Mouse (Mus musculus): ENCODE results near the gene Tmem106a.
A peak's percentile ranks its signal among the peaks of the same experiment; 100 is the strongest.
"Not testable (repeated sequence)": the region's sequence is repeated elsewhere in the genome, so short reads cannot be mapped to it uniquely, and the experiment has no call there.

Tmem106a gene

DNA sequence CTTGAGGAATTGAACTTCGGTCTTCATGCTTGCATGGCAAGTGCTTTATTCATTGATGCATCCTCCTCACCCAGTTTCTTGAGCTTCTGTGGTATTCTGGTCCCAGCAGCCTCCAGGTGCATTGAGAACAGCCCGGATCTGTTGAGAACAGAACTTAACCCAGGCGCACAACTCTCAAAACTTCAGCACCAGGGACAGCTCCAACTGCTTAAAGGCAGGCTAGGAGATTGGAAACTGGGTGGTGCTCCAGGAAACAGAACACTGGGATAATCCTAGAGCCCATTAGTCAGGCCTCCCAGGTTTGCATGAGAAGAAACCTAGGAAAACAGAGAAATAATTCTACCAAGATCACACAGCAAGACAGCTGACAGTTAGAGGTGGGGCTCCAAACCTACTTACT, 20.4 kb downstream of the Tmem106a start:
- DNase-seq: no peak

DNA sequence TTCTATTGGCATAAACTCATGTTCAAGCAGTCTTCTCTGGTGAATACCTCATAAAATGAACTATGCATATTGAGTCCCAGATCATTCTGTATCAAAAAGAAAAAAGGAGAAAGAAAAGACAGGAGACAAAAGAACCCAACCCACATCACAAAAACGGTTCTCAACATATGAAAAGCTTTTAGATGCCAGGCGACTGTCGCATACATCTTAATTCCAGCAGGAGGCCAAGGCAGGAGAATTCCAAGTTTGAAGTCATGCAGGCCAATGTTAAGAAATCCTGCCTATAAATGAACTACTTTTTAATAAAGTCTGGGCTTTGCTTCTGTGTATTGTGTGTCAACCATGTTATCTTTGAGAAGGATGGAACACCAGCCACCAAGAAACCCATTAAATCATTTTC, 22.1 kb downstream of the Tmem106a start:
- no peak for DNase-seq

DNA sequence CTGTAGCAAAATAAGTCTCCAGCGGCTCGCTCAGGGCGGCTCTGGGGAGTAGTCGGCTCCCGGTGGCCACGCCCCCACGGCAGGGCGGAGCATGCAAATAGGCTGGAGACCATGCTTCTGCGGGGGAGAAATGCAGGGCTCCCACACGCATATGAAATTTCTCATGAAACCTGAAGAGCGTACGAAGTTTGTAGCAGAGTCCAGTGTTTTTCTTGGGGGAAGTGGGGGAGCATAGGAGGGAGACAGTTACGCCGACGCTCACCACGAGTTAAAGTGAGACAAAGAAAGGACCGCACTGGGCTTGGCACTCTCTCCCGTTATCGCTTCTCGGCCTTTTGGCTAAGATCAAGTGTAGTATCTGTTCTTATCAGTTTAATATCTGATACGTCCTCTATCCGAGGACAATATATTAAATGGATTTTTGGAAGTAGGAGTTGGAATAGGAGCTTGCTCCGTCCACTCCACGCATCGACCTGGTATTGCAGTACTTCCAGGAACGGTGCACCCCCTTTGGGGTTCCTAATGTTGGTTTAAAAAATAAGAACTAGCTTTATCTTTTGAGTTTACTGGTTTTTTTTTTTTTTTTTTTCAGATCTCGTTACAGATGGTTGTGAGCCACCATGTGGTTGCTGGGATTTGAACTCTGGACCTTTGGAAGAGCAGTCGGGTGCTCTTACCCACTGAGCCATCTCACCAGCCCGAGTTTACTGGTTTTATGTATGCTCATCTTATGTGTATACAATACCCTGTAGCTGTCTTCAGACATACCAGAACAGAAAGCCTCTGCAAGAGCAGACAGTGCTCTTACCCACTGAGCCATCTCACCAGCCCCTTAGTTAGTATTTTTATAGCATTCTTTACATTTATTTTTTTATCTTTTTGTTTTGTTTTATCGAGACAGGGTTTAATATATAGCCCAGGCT, 22.8 kb downstream of the Tmem106a start:
- DNase-seq: peak; percentile 73 to 77

DNA sequence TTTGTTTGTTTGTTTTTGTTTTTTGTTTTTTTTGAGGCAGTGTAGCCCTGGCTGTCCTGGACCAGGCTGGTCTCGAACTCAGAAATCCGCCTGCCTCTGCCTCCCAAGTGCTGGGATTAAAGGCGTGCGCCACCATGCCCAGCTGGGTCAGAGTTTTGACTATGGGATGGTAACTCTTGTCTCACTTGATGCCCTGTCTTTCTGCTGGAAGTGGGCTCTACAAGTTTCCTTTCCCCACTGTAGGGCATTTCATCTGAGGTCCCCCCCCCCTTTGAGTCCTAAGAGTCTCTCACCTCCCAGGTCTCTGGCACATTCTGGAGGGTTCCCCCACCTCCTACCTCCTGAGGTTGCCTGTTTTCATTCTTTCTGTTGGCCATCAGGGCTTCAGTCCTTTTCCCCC, 25.1 kb downstream of the Tmem106a start:
- not testable (repeated sequence) for DNase-seq

DNA sequence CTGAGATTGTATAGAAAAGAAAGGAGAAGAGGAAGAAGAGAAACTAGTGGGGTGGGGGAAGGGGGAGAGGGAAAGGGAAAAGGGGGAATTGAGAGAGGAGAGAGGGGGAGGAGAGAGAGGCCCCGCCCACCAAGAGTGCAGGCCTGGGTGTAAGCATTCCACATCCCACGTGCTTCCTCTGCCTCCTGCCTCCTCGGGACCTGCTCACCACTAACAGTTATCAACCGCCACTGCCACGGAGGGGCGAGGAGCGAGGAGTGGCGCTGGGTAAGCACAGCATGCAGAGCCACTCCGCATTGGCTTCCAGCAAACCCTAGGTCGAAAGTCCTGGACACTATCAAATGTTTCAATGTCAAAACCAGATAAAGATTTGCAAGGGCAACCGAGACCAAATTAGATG, 28.4 kb downstream of the Tmem106a start:
- DNase-seq: no peak

DNA sequence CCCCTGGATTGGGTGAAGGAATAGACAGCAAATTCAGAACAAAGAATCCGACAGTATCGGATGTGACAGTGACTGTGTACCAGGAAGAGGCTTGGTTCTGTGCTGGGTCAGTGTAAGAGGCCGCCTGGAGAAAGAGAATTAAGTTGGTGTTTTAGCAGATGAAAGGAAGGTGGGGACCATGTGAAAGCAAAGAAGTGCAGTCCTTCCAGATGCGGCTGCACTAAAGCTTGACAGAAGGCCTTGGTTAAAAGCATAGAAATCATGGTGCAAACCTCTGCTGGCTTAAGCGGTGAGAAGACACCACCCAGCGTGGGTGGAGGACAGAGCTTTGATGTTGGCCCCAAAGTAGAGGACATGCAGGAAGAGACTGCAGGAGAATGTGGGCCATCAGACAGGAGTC, 31.6 kb downstream of the Tmem106a start:
- no peak for DNase-seq

DNA sequence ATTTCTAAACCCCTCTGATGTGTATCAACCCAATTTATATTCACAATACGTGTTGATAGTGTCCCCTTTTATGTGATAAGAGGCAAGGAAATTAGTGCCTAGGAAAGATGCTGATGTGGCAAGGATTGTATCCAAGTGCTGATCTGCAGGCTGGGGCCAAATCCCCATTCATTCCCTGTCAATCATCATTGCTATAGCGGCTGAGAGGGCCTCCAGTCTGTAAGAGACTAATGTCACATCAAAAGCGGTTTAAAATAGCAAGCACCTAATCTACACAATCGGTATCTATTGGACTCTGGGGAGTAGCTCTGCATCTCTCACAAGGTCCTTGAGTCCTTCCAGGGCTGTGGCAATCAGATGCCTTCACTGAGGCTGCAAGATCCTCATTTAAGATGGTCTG, 32.1 kb downstream of the Tmem106a start:
- DNase-seq: no peak

DNA sequence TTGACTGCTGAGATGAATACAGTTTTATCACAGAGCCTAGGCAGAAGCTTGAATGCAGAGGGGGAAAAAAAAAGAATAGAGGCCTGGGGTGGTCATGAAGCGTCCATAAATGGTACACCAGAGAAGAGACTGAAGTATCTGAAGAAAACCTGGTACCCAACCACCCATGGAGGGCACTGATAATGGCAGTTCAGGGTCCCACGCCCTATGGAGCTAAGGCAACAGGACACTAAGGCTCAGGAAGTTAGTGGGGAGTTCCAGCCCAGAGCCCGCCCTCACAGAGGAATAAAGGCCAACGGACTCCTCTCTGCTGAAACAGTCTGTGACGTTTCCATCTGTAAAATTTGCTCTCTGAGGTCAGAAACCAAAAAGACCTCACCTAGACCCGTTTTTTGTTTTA, 33.3 kb downstream of the Tmem106a start:
- DNase-seq: no peak

DNA sequence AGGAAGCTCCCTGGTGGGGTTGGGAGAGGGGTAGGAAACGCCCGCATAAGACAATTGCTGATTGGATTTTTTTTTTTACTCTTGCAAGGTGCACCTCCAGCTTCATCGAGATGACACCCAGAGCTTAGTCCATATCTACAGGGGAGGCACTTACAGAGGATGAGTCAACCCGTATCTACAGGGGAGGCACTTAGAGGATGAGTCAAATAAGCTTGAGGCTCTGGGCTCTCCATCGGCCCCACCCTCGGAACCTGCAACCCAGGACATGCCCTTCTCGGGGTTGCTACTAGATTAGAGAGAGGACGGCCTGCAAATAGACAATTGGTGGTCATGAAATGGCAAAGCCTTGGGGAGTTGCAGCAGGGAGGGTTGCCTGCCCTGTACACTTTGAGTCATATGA, 34.1 kb downstream of the Tmem106a start:
- DNase-seq: no peak

DNA sequence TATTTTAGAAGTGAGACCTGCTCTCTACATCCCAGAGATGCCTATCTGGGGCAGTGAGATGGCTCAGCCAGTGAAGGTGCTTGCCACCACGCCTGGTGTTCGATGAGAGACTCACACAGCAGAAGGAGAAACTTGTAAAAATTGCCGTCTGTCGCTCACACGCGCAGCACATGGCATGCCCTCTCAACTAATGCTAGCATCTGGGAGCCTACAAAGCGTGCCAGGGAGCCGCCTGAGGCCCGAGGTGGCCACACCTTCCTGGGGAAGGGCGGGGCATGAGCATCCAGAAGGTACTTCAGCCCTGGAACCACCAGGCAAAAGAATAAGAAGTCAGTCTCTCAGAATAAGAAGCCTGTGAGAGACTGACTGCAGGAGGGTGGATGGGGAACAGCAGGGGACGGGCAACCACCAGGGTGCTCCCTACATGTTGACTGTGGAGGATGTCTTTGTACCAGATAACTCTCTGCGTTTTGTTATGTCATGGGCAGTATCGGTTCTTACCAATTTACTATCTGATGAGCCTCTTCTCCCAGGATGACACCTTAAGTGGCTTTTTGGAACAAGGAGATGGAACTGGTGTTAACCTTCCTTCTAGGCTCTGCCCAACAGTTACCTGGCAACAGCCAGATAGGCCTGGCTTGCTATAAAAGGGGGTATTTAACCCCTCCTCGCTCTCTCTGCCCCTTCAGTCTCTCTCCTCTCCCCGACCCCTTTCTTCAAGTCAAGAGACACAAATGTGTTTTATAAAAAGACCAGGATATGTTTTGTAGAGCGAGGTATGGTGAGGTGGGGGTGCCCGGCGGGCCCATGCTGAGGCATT, 35.1 kb downstream of the Tmem106a start:
- DNase-seq: no peak

DNA sequence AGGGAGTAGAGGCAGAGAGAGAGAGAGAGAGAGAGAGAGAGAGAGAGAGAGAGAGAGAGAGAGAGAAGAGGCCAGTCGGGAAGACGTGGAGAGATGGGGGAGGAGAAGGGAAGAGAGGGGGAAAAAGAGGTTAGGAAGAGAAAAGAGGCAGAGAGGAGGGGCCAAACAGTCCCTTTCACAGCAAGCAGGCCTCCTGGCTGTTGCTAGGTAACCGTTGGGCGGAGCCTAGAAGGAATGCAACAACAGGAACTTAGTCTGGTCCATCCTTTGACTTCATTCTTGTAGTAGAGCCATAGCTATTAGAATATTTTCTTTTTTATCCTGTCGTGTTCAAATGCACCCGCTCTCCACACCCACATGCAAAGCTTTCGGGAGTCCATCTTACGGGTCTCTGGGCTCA, 35.8 kb downstream of the Tmem106a start:
- DNase-seq: no peak

DNA sequence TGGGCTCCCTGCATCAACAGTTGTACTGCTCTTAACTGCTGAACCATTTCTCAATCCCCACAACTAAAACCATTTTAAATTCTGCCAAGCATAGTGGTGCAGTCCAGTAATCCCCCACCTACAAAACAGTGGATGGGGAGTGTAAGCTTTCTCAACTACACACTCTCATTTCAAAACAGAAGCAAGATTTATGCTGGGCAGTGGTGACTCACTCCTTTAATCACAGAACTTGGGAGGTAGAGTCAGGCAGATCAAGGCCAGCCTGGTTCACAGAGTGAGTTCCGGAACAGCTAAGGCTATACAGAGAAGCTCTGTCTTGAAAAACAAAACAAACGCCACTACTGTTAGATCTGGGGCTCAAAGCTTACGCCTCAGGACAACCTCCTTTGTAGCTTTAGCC, 36.6 kb downstream of the Tmem106a start:
- no peak for DNase-seq

DNA sequence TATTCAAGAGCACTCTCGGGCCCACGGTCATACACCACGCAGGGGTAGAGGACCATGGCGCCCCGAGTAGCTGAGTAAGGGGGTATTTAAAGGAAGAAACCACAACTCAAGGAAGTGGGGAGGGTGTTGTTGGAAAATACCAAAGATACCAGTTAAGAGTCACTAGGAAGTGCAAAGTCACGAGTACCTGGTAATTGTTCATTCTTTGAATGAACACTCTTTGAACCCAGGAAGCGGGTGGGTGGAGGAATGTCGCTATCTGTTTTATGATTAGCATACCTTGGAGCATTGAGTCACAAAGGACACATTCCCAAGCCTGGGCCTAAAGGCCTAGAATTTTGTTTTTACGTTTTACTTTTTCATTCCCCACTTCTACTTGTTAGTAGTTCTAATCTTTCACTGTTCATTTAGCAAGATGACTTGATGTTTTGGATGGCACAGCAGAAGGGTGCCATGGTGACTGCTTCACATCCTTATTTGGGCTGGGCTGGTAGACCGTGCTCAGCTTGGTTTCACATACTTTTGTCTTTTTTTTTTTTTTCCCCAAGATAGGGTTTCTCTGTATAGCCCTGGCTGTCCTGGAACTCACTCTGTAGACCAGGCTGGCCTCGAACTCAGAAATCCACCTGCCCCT, 38.1 kb downstream of the Tmem106a start:
- not testable (repeated sequence) for DNase-seq

DNA sequence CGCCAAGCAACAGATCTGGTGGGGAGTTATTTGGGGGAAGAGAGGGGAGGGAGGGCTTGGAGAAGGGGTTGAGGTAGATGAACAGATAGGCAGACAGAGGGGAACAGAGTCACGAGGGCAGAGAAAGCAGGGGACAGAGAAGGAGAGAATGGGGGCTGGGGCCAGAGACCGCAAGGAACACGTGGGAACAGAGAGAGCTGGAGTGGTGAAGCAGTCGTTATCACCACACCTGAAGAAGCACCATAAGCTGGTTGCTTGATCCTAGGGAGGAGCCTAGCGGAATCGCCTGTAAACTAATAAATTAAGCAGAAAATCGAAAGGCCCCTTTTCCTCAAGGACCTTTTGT, 44.6 kb downstream of the Tmem106a start:
- DNase-seq: no peak

DNA sequence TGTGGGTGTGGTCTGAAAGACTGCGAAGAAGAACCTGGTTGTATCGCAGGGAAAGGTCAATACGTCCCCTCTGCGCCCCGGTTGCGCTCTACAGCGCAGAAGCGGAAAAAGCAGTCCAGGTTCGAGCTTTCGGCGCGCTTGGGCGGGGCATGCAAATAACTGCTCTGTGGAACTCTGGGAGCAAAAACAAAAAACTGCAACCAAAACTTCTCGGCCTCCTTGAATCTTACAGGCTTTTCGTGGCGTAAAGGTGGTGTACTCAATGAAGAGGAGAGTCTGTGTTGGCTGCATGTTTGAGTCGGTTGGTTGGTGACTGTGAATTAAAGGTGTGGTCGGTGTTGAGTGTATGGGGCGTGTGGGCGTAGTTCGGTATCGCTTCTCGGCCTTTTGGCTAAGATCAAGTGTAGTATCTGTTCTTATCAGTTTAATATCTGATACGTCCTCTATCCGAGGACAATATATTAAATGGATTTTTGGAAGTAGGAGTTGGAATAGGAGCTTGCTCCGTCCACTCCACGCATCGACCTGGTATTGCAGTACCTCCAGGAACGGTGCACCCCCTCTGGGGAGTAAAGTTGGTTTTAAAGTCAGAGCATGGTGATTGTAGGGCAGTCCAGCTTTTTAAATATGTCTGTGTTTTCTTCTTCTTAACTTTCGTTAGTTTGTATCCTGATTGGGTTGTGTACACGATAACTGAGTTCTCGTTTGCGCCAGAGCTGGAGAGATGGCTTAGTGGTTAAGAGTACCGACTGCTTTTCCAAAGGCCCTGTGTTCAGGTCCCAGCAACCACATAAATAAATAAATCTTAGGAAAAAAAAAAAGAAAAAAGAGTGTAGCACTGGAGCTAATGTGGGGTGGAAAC, 45.2 kb downstream of the Tmem106a start, which contains the start of gene Rdm1:
TSS of gene Rdm1 (plus strand) at position 201 of the 862 bp plus-strand sequence.
- peak; percentile 78 to 81 for DNase-seq

DNA sequence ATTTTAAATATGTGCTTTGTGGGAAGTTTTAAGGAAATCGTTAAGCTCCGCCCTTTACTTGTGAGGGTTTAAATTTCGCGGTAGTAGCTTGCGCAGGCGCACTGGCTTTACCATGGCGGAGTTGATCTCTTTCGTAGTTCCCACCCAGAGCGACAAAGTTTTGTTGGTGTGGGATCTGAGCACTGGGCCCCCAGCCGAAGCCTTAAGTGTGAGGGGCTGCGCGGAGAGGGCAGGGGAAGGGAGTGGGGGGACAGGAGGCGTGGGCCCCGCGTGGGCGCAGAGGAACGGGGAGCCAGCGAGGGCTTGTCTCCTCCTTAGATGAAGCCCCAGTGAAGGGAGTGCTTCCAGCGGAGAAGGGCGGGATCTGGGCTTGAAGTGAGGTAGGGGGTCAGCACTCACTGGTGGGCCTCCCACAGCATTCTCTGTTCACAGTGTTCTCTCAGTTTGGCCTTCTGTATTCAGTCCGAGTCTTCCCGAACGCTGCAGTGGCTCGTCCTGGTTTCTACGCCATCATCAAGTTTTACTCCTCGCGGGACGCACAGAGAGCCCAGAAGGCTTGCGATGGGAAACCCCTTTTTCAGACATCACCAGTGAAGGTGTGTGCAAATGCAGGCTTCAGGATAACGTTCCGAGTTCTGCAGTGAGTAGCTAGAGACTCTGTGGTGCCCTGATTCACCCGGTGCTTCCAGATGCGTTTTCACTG, 46.0 kb downstream of the Tmem106a start:
- DNase-seq: peak; percentile 74 to 80

DNA sequence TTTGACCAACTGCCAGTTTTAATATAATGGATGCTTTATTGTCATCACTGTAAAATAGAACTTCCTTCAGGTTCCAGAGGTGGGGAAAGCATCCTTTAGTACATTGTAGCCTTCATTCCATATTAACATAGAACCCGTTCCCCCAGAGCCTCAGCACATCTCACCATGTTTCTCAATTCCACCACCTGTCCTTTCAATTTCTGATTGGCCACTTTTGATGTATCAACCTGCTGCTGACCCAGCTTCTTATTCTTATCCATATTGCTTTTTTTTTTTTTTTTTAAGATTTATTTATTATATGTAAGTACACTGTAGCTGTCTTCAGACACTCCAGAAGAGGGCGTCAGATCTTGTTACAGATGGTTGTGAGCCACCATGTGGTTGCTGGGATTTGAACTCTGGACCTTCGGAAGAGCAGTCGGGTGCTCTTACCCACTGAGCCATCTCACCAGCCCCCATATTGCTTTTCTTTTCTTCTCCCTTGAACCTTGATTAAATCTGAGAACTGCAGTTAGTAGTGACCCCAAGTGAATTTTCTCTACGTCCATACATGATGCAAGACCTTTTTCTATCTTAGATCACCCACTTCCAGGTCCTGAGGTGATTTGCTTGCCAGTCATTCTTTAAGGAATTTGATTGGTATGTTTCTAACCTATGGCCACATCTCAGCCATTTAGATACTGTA, 46.8 kb downstream of the Tmem106a start:
- not testable (repeated sequence) for DNase-seq

DNA sequence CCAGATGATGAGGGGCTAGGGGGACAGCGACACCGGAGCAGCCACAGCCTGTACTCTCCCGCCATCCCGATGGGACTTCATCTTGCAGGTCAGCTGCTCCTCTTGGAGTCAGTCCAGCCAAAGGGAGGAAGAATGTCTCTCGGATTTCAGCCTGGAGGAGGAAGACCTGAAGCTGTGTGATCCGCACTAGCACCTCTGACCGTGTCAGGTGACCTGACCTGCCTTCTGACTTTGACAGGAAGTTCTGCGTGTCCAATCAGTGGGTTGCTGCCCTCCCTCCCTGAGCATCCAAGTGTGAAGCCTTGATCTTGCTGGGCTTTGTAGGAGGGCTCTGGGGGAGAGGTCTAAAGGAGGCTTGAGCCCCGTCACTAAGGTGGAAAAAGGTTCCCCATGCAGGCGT, 53.6 kb downstream of the Tmem106a start:
- DNase-seq: no peak

DNA sequence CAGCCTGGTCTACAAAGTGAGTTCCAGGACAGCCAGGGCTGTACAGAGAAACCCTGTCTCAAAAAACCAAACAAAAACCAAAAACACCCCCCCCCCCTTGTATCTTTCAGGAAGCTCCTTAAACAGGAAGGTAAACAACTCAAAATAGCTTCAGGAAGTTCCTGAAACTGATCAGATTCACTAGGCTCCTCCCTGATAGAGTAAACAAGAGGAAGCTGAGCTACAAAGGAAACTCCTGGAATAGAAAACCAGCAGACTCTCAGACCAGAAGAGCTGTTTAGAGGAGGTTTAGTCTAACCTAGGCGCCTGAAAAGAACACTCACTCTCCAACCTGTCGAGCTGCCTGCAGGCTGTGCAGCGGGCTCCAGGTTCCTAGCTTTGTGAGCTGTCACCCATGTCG, 57.7 kb downstream of the Tmem106a start:
- no peak for DNase-seq

DNA sequence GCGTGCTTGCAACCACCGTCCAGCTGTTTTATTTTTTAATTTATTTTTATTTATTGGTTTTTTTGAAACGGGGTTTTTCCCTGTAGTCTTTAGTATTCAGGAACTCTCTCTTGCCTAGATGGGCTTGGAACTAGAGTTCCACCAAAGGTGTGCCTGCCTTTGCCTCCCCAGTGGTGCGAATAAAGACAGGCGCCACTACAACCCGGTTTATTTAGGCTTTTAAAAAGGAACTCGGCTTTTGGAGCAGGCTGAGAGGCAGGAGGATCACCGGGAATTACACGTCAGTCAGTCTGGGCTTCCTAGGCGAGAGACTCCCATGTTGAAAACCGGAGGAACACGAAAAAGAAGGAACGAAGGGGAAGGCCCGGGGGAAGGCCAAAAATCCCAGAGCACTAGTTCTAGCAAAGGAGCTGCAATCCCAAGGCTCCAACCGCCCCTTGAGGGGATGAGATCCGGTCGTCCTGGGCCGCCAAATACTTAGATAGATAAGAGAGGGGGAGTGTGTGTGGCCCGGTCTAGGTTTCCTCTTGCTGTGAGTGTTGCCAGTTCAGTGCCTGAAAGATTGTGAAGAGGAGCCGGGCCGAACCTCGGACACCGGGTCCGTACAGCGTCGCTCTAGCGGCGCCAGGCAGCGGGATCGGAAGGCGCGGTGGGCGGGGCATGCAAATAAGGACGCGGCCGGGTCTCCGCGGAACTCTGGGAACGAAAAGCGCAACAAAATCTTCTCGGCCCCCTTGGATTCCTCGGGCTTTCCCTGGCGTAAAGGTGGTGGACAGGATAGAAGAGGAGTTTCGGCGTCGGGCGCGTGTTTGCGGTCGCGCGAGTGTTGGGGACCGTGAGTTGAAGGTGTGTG, 59.0 kb downstream of the Tmem106a start:
- peak; percentile 74 to 87 for DNase-seq
